Mouse (Mus musculus): ENCODE results near the gene Gm15557. TPM values are rescaled to one million over a fixed set of nuclear protein-coding genes. Genes with fewer than 3 reads are reported as not detected.
"Not testable (repeated sequence)": the region's sequence is repeated elsewhere in the genome, so short reads cannot be mapped to it uniquely, and the experiment has no call there.

Gene Gm15557
- polyA plus RNA-seq (2011; ENCODE audit: insufficient read depth, insufficient read length, low replicate concordance, missing spikeins) = not detected in 2 replicates

- Histone ChIP-seq H3K4me1 (ENCODE audit: control insufficient read depth, insufficient read depth, low read length) (no peaks in the 10 kb centered on the region), H3K27ac (ENCODE audit: control insufficient read depth, insufficient read depth, low read depth, low read length, poor library complexity) (no peak within 1 kb of the TSS), H3K4me3 (replicated peaks; ENCODE audit: control insufficient read depth, low read depth, low read length) (no peak within 1 kb of the TSS)
- TF ChIP-seq CTCF (IDR thresholded peaks at IDR 0.05; ENCODE audit: control insufficient read depth, insufficient read depth, low read length) (no peak), POLR2A (IDR thresholded peaks at IDR 0.05; ENCODE audit: borderline replicate concordance, control insufficient read depth, low read depth, low read length) (no peak)
- 91% methylated on average over 3 of the region's 3 CpGs for WGBS
Measured at GRCm38 (mm10) chr2:155940681-155941080, at the start of gene Gm15557. Gene Gm15557 (plus strand): TSS chr2:155940728.

GRCm38 (mm10) chr2:155894307-155895045 lies 46.1 kb upstream of the Gm15557 start:
- Histone ChIP-seq H3K4me3 (replicated peaks; ENCODE audit: control insufficient read depth, low read depth, low read length) (no peak overlapping the region), H3K27ac (ENCODE audit: control insufficient read depth, insufficient read depth, low read depth, low read length, poor library complexity) (no peak overlapping the region), H3K4me1 (ENCODE audit: control insufficient read depth, insufficient read depth, low read length) (no peaks in the 10 kb centered on the region)
- TF ChIP-seq CTCF (IDR thresholded peaks at IDR 0.05; ENCODE audit: control insufficient read depth, insufficient read depth, low read length) = no peak
- no peak for TF ChIP-seq POLR2A (IDR thresholded peaks at IDR 0.05; ENCODE audit: borderline replicate concordance, control insufficient read depth, low read depth, low read length)
- WGBS = 93% methylated on average over 13 of the region's 13 CpGs

DNA sequence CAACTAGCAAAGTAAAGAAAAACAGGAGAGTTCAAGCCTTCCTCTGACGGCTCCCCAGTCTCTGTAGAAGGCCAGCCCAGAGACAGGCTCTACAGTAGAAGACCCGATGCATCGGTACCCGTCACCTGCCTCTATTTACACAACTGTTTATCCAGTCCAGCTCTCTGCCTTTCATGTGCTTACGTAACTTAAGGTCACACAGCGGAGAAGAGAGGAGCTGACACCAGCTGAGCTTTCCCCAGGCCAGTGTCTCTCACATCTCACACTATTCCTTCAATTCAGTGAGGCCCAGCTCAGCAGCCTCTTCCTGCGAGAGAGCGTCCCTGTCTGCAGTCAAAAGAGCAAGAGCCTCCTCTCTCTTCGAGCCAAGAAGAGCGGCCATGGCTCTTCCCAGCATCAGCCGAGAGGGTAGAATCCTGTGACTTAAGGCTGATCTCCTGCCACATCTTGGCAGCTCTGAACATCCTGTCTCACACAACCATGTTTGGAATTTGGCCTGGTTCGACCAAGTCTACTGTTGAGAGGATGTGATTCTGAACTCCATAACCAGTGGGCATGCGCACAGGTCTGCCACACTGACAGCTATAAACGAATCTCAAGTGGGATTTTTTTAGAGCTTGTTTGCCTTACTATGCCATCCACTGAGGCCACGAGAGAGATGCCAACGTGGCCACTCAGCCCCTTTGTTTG lies 45.3 kb upstream of the Gm15557 start:
- Histone ChIP-seq H3K4me1 (ENCODE audit: control insufficient read depth, insufficient read depth, low read length) (no peaks in the 10 kb centered on the region), H3K27ac (ENCODE audit: control insufficient read depth, insufficient read depth, low read depth, low read length, poor library complexity) (no peak overlapping the region), H3K4me3 (replicated peaks; ENCODE audit: control insufficient read depth, low read depth, low read length) (no peak overlapping the region)
- WGBS = 92% methylated on average over 16 of the region's 16 CpGs
- TF ChIP-seq CTCF (IDR thresholded peaks at IDR 0.05; ENCODE audit: control insufficient read depth, insufficient read depth, low read length) = no peak
- no peak for TF ChIP-seq POLR2A (IDR thresholded peaks at IDR 0.05; ENCODE audit: borderline replicate concordance, control insufficient read depth, low read depth, low read length)

GRCm38 (mm10) chr2:155902989-155903631 lies 37.4 kb upstream of the Gm15557 start:
- TF ChIP-seq CTCF (IDR thresholded peaks at IDR 0.05; ENCODE audit: control insufficient read depth, insufficient read depth, low read length) (no peak), POLR2A (IDR thresholded peaks at IDR 0.05; ENCODE audit: borderline replicate concordance, control insufficient read depth, low read depth, low read length) (no peak)
- H3K4me3 ChIP-seq (replicated peaks; ENCODE audit: control insufficient read depth, low read depth, low read length) = no peak overlapping the region
- no peaks in the 10 kb centered on the region for H3K4me1 ChIP-seq (ENCODE audit: control insufficient read depth, insufficient read depth, low read length)
- whole genome bisulfite sequencing = 64% methylated on average over 16 of the region's 16 CpGs
- H3K27ac ChIP-seq (ENCODE audit: control insufficient read depth, insufficient read depth, low read depth, low read length, poor library complexity) = no peak overlapping the region

GRCm38 (mm10) chr2:155903632-155904008 lies 36.9 kb upstream of the Gm15557 start:
- no peak overlapping the region for H3K27ac ChIP-seq (ENCODE audit: control insufficient read depth, insufficient read depth, low read depth, low read length, poor library complexity)
- H3K4me3 ChIP-seq (replicated peaks; ENCODE audit: control insufficient read depth, low read depth, low read length) = no peak overlapping the region
- H3K4me1 ChIP-seq (ENCODE audit: control insufficient read depth, insufficient read depth, low read length) = no peaks in the 10 kb centered on the region
- TF ChIP-seq CTCF (IDR thresholded peaks at IDR 0.05; ENCODE audit: control insufficient read depth, insufficient read depth, low read length) = no peak
- TF ChIP-seq POLR2A (IDR thresholded peaks at IDR 0.05; ENCODE audit: borderline replicate concordance, control insufficient read depth, low read depth, low read length) = no peak
- WGBS = 81% methylated on average over 6 of the region's 6 CpGs

DNA sequence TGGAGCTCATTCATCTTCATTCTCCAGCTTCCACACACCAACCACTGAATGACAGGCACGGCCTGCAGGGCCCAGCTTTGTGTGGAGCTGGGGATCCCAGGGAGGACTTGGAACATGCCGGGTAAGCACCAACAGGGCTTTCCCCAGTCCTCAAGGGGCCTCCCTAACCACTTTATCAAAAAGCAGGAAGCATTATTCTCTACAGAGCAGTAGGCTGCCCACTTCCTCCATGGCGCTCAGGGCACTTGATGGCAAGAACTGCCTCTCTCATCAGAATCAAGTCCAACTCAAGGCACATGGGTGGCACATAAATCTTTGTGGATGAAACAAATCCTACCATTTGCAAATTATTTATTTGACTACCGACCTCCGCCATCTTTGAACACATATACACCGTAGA lies 25.8 kb upstream of the Gm15557 start:
- Histone ChIP-seq H3K27ac (ENCODE audit: control insufficient read depth, insufficient read depth, low read depth, low read length, poor library complexity) (no peak overlapping the region), H3K4me3 (replicated peaks; ENCODE audit: control insufficient read depth, low read depth, low read length) (no peak overlapping the region), H3K4me1 (ENCODE audit: control insufficient read depth, insufficient read depth, low read length) (no peaks in the 10 kb centered on the region)
- WGBS = 50% methylated on average over 6 of the region's 6 CpGs
- TF ChIP-seq POLR2A (IDR thresholded peaks at IDR 0.05; ENCODE audit: borderline replicate concordance, control insufficient read depth, low read depth, low read length) (no peak), CTCF (IDR thresholded peaks at IDR 0.05; ENCODE audit: control insufficient read depth, insufficient read depth, low read length) (no peak)

- no peak for TF ChIP-seq CTCF (IDR thresholded peaks at IDR 0.05; ENCODE audit: control insufficient read depth, insufficient read depth, low read length)
- TF ChIP-seq POLR2A (IDR thresholded peaks at IDR 0.05; ENCODE audit: borderline replicate concordance, control insufficient read depth, low read depth, low read length) = no peak
- Histone ChIP-seq H3K4me3 (replicated peaks; ENCODE audit: control insufficient read depth, low read depth, low read length) (no peak overlapping the region), H3K27ac (ENCODE audit: control insufficient read depth, insufficient read depth, low read depth, low read length, poor library complexity) (no peak overlapping the region), H3K4me1 (ENCODE audit: control insufficient read depth, insufficient read depth, low read length) (no peaks in the 10 kb centered on the region; the same call in 1 of the 2 replicates)
- WGBS = 55% methylated on average over 7 of the region's 7 CpGs
Measured at GRCm38 (mm10) chr2:155923143-155923542, 17.4 kb upstream of the Gm15557 start.

- H3K4me1 ChIP-seq (ENCODE audit: control insufficient read depth, insufficient read depth, low read length); H3K27ac ChIP-seq (ENCODE audit: control insufficient read depth, insufficient read depth, low read depth, low read length, poor library complexity); H3K4me3 ChIP-seq (replicated peaks; ENCODE audit: control insufficient read depth, low read depth, low read length): not testable (repeated sequence)
- 63% methylated on average over 6 of the region's 6 CpGs for WGBS
Measured at GRCm38 (mm10) chr2:155925213-155925612, 15.3 kb upstream of the Gm15557 start.
